Comparison of ENCODE assay signal across 22 mouse cellular contexts in genomic region chr17:10065131-10065530, GRCm38 (mm10).
"Had no signal": no experiment of that assay in that cellular context is flagged by ENCODE, and none has a peak within 500 bp of the region (broad histone marks: within the 10 kb centered on the region; RNA-seq: fewer than 3 reads in every experiment).

No protein-coding gene starts in this region.

- H3K36me3 ChIP-seq: liver, embryonic 13.5 days; neural tube, embryonic 13.5 days had no signal

- H3K9me3 ChIP-seq: liver, embryonic 13.5 days; neural tube, embryonic 13.5 days had no signal

- H3K4me2 ChIP-seq: liver, embryonic 13.5 days; neural tube, embryonic 13.5 days had no signal

- ATAC-seq: intestine, embryonic 16.5 days had no signal

- H3K27ac ChIP-seq: left cerebral cortex, adult 2 months; liver, embryonic 13.5 days; macrophage; neural tube, embryonic 13.5 days; stomach, postnatal 0 days had no signal

- DNase-seq: kidney, adult 18-20 months; kidney, adult 9 months; kidney, postnatal 14 days; kidney, postnatal 4 days; layer of hippocampus, adult 9-11 months; layer of hippocampus, postnatal 36 days; liver, embryonic 13.5 days; lung, adult 2 months; lung, postnatal 10 days; midbrain, embryonic 14.5 days; right cerebral cortex, adult 18-20 months; right cerebral cortex, postnatal 14 days; right cerebral cortex, postnatal 4 days; thymus, adult 2 months; thymus, postnatal 14 days; thymus, postnatal 4 days had no signal

- H3K9ac ChIP-seq: liver, embryonic 13.5 days; neural tube, embryonic 13.5 days had no signal

- H3K4me3 ChIP-seq: left cerebral cortex, adult 2 months; liver, embryonic 13.5 days; myocyte; neural tube, embryonic 13.5 days had no signal

- H3K27me3 ChIP-seq: liver, embryonic 13.5 days; neural tube, embryonic 13.5 days had no signal

- H3K4me1 ChIP-seq: liver, embryonic 13.5 days had no signal
